Mouse (Mus musculus) kidney, embryonic 14.5 days (tissue): ENCODE data around the gene Prss43. TPM values are rescaled to one million over a fixed set of nuclear protein-coding genes. Genes with fewer than 3 reads are reported as not detected.
"Not testable (repeated sequence)": the region's sequence is repeated elsewhere in the genome, so short reads cannot be mapped to it uniquely, and the experiment has no call there.

Experiments used
- ATAC-seq: fragments of 200-750 bp; cut with Nextera tagmentation; 2 replicates; pipeline ENCODE4 v1.8.0; 2017; ENCODE audit warnings: moderate number of reproducible peaks, mild to moderate bottlenecking, moderate TSS enrichment, moderate library complexity; ENCODE audit not compliant: low FRiP score, low TSS enrichment
- H3K27ac ChIP-seq: fragments of 300-500 bp; sonication (generic); 2 replicates; pipeline ENCODE4 v1.5.1; 2014; ENCODE audit warnings: low read depth, mild to moderate bottlenecking, low read length, moderate library complexity, mixed read lengths
- H3K27me3 ChIP-seq: fragments of 300-500 bp; sonication (generic); 2 replicates; pipeline ENCODE4 v1.6.1; 2014; ENCODE audit warnings: mild to moderate bottlenecking, low read length; ENCODE audit not compliant: control insufficient read depth, insufficient read depth
- H3K36me3 ChIP-seq: fragments of 300-500 bp; sonication (generic); 2 replicates; pipeline ENCODE4 v1.6.1; 2014; ENCODE audit warnings: low read length, mixed read lengths; ENCODE audit not compliant: control insufficient read depth, insufficient read depth
- H3K4me1 ChIP-seq: fragments of 300-500 bp; sonication (generic); 2 replicates; pipeline ENCODE4 v1.6.1; 2014; ENCODE audit warnings: low read length, mixed read lengths; ENCODE audit not compliant: control insufficient read depth, insufficient read depth
- H3K4me2 ChIP-seq: fragments of 300-500 bp; sonication (generic); replicated peaks from 2 replicates; pipeline ENCODE4 v1.6.1; 2014; ENCODE audit warnings: low read depth, mild to moderate bottlenecking, low read length
- H3K4me3 ChIP-seq: fragments of 300-500 bp; sonication (generic); 2 replicates; pipeline ENCODE4 v1.5.1; 2014; ENCODE audit warnings: mild to moderate bottlenecking, low read length
- H3K9ac ChIP-seq: fragments of 300-500 bp; sonication (generic); 2 replicates; pipeline ENCODE4 v1.6.1; 2014; ENCODE audit warnings: low read depth, mild to moderate bottlenecking, low read length, moderate library complexity
- H3K9me3 ChIP-seq: fragments of 300-500 bp; sonication (generic); 2 replicates; pipeline ENCODE4 v1.6.1; 2016; ENCODE audit warnings: low read length; ENCODE audit not compliant: control insufficient read depth
- WGBS: fragments of 180-500 bp; shearing (Covaris S2); extraction: QIAGEN DNeasy Blood & Tissue Kit; methylation state at CpG from one replicate; pipeline ENCODE4 v1.1.7; 2014; 5-methylcytosine and 5-hydroxymethylcytosine counted together
- polyA plus RNA-seq: library from polyadenylated mRNA; unstranded; fragments of >200 nt; fragmentation: Nextera tagmentation; extraction: Ambion mirVana; gene quantifications from 2 replicates; pipeline ENCODE4 v1.2.1, GENCODE M21; 2014

The Prss43 gene
- polyA plus RNA-seq, 1 experiment from 2014 or later, result not detected

DNA sequence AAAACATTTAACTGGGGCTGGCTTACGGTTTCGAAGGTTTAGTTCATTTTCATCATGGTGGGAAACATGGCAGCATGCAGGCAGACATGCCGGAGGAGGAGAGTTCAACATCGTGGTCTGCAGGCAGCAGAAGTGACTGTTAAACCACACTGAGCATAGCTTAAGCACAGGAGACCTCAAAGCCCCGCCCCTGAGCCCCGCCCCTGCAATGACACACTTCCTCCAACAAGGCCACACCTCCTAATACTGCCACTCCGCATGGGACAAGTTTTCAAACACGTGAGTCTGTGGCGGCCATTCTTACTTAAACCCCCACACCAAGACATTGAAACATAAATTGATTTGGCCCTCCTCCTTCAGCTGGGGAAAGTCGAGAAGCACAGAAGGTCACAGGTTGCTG lies 29.5 kb upstream of the Prss43 start:
- Histone ChIP-seq H3K9ac (no peak overlapping the region), H3K4me3 (no peak overlapping the region), H3K4me1 (no peaks in the 10 kb centered on the region), H3K36me3 (no peaks in the 10 kb centered on the region), H3K4me2 (no peak overlapping the region), H3K27me3 (no peaks in the 10 kb centered on the region), H3K27ac (no peak overlapping the region), H3K9me3 (no peaks in the 10 kb centered on the region)
- ATAC-seq, result no peak
- WGBS, result 82% methylated on average over 10 of the region's 10 CpGs

DNA sequence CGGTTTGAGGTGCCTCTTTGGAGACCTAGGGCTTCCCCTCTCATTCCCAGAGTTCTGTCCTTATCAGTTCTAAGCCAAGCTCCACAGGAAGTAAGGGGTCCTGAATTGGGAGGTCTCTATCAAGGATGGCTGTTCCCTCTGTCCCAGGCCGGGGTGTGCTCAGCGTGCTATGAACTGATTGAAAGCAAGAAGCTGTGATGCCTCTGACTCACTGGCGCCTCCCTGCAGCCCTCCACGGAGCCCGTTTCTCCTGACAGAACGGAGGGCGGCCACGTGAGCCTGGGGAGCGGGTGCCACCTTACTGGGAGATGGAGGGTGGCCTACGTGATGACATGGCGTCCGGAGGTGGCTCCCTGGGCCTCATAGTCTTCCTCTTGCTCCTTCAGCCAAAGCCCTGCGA lies 28.6 kb upstream of the Prss43 start, which contains the start of gene Prss42:
Gene Prss42 (plus strand): TSS at position 301 of the 400 bp plus-strand sequence.
- Histone ChIP-seq H3K4me1 (no peaks in the 10 kb centered on the region), H3K4me3 (no peak within 1 kb of the TSS), H3K4me2 (no peak within 1 kb of the TSS), H3K9me3 (no peaks in the 10 kb centered on the region), H3K27ac (no peak within 1 kb of the TSS), H3K36me3 (no peaks in the 10 kb centered on the region), H3K27me3 (no peaks in the 10 kb centered on the region), H3K9ac (no peak within 1 kb of the TSS)
- WGBS, result 94% methylated on average over 14 of the region's 14 CpGs
- no peak for ATAC-seq

GRCm38 (mm10) chr9:110800834-110801479 lies 25.5 kb upstream of the Prss43 start:
- H3K9me3 ChIP-seq, result no peaks in the 10 kb centered on the region
- no peaks in the 10 kb centered on the region for H3K27me3 ChIP-seq
- no peaks in the 10 kb centered on the region for H3K4me1 ChIP-seq
- no peak overlapping the region for H3K9ac ChIP-seq
- no peak overlapping the region for H3K27ac ChIP-seq
- no peak overlapping the region for H3K4me2 ChIP-seq
- H3K4me3 ChIP-seq, result no peak overlapping the region
- H3K36me3 ChIP-seq, result no peaks in the 10 kb centered on the region
- no peak for ATAC-seq
- 95% methylated on average over 8 of the region's 8 CpGs for WGBS

GRCm38 (mm10) chr9:110803294-110803693 lies 23.2 kb upstream of the Prss43 start:
- no peaks in the 10 kb centered on the region for H3K4me1 ChIP-seq
- H3K4me3 ChIP-seq, result no peak overlapping the region
- WGBS, result 68% methylated on average over 4 of the region's 4 CpGs
- no peak overlapping the region for H3K9ac ChIP-seq
- H3K4me2 ChIP-seq, result no peak overlapping the region
- no peaks in the 10 kb centered on the region for H3K27me3 ChIP-seq
- H3K27ac ChIP-seq, result no peak overlapping the region
- no peaks in the 10 kb centered on the region for H3K36me3 ChIP-seq
- no peaks in the 10 kb centered on the region for H3K9me3 ChIP-seq
- no peak for ATAC-seq

GRCm38 (mm10) chr9:110810051-110810450 lies 16.4 kb upstream of the Prss43 start:
- Histone ChIP-seq H3K4me1 (no peaks in the 10 kb centered on the region), H3K36me3 (no peaks in the 10 kb centered on the region), H3K27me3 (no peaks in the 10 kb centered on the region), H3K9me3 (no peaks in the 10 kb centered on the region), H3K9ac (no peak overlapping the region), H3K27ac (no peak overlapping the region), H3K4me3 (no peak overlapping the region), H3K4me2 (no peak overlapping the region)
- no peak for ATAC-seq
- 84% methylated on average over 4 of the region's 4 CpGs for WGBS

DNA sequence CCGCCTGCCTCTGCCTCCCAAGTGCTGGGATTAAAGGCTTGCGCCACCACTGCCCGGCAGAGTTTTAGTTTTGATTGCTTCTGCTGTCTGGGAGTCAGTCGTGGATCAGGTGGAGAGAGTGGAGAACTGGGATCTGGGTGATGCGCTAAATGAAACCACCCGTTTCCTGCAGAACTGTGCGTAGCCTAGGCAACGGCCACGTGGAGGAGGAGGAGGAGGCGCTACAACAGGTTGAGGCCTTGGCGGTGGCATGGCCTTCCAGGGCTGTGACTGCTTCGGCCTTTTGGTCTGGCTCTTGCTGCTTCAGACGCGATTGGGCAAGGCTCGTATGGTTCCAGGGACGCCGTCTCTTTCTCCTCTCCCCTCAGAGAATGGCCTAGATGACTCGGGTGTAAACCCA lies 12.7 kb upstream of the Prss43 start, which contains the start of gene Prss44:
Gene Prss44 (plus strand): TSS at position 206 of the 400 bp plus-strand sequence.
- no peaks in the 10 kb centered on the region for H3K4me1 ChIP-seq
- H3K36me3 ChIP-seq, result no peaks in the 10 kb centered on the region
- no peaks in the 10 kb centered on the region for H3K9me3 ChIP-seq
- H3K4me2 ChIP-seq, result no peak within 1 kb of the TSS
- no peak within 1 kb of the TSS for H3K27ac ChIP-seq
- H3K27me3 ChIP-seq, result no peaks in the 10 kb centered on the region
- no peak within 1 kb of the TSS for H3K9ac ChIP-seq
- 60% methylated on average over 18 of the region's 18 CpGs for WGBS
- H3K4me3 ChIP-seq, result no peak within 1 kb of the TSS
- ATAC-seq, result no peak

- H3K4me1 ChIP-seq, H3K27ac ChIP-seq, H3K36me3 ChIP-seq, H3K27me3 ChIP-seq, H3K4me3 ChIP-seq, ATAC-seq, H3K9me3 ChIP-seq, H3K4me2 ChIP-seq, H3K9ac ChIP-seq: not testable (repeated sequence)
These were observed 5.9 kb upstream of the Prss43 start for GRCm38 (mm10) chr9:110820546-110820945.

DNA sequence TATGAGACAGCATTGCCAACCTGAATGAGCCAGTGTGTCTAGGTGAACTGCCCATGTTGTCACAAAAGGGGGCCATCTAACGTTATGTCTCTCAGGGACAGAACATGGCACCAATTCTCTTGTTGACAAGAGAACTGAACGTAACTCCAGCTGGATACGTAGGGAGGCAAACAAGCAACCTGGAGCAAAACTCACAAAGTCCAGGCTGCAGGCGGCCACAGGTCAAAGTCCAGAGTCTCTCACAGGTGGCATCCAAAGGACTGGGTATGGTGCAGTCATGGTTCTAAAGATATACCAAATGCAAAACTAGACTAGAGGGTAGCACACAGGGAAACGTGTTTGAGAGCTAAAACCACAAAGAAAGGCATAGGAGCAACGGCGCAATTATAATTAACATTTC lies 5.1 kb upstream of the Prss43 start:
- no peak overlapping the region for H3K4me2 ChIP-seq
- H3K4me1 ChIP-seq, result no peaks in the 10 kb centered on the region
- no peak overlapping the region for H3K27ac ChIP-seq
- no peak overlapping the region for H3K9ac ChIP-seq
- no peak overlapping the region for H3K4me3 ChIP-seq
- no peak for ATAC-seq
- 86% methylated on average over 7 of the region's 7 CpGs for WGBS
- H3K36me3 ChIP-seq, result no peaks in the 10 kb centered on the region
- H3K9me3 ChIP-seq, result no peaks in the 10 kb centered on the region
- no peaks in the 10 kb centered on the region for H3K27me3 ChIP-seq

- no peaks in the 10 kb centered on the region for H3K27me3 ChIP-seq
- no peaks in the 10 kb centered on the region for H3K4me1 ChIP-seq
- no peak overlapping the region for H3K27ac ChIP-seq
- 86% methylated on average over 4 of the region's 4 CpGs for WGBS
- no peaks in the 10 kb centered on the region for H3K9me3 ChIP-seq
- H3K4me3 ChIP-seq, result no peak overlapping the region
- H3K4me2 ChIP-seq, result no peak overlapping the region
- no peak for ATAC-seq
- H3K36me3 ChIP-seq, result no peaks in the 10 kb centered on the region
- H3K9ac ChIP-seq, result no peak overlapping the region
These were observed 1.1 kb upstream of the Prss43 start for GRCm38 (mm10) chr9:110825426-110825825.
